Mouse (Mus musculus) neural tube, embryonic 10.5 days (tissue): Measurements from ENCODE around the gene Brca2.
A peak's percentile ranks its signal among the peaks of the same experiment; 100 is the strongest.

Experiments used
- DNase-seq: peaks from one replicate; pipeline ENCODE4 v3.0.0-alpha.2; 2017; ENCODE audit warnings: low spot score; ENCODE audit errors: extremely low spot score

Brca2 gene

DNA sequence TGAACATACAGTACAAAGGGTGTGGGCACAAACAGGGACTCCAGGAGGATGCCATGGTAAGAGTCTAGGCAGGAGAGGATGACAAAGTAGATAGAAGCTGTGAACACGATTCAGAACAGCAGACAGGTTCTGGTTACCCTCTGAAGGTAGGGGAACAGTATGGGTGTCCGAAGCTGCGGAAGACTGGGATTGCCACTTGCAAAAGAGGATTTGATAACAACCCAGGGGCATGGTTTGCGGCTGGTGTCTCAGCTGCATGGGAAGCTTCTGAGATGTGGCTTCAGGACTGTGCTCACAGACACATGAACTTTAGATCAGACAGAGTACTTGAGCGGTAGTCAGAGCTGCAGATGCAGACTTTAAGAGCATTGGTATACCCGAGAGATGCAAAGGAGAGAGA is 42.0 kb downstream of the Brca2 start:
- no peak for DNase-seq

- no peak for DNase-seq
Measured at GRCm38 (mm10) chr5:150566226-150566625, 43.8 kb downstream of the Brca2 start.

GRCm38 (mm10) chr5:150566971-150567370 is 44.5 kb downstream of the Brca2 start:
- DNase-seq: no peak

- DNase-seq: no peak
Measured at GRCm38 (mm10) chr5:150570496-150571219, 48.2 kb downstream of the Brca2 start.

GRCm38 (mm10) chr5:150574403-150574802 is 52.0 kb downstream of the Brca2 start:
- no peak for DNase-seq

DNA sequence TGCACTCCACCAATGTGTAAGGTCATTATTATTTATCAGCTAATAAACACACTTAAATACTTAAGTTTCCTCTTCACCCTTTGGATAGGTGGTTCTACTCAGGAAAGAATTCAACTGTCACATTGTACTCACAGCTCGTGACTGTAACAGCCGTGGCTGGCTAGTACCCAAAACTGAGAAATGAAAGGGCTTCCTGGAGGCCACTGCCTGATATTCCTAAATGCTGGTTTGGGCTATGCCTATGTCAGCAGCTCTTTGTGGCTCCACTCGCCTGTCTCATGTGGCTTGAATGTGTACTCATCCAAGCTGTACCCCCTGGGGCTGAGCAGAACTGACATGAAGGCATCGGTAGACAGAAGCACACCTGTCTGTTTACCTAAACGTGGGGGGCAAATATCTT is 52.5 kb downstream of the Brca2 start:
- DNase-seq: no peak

DNA sequence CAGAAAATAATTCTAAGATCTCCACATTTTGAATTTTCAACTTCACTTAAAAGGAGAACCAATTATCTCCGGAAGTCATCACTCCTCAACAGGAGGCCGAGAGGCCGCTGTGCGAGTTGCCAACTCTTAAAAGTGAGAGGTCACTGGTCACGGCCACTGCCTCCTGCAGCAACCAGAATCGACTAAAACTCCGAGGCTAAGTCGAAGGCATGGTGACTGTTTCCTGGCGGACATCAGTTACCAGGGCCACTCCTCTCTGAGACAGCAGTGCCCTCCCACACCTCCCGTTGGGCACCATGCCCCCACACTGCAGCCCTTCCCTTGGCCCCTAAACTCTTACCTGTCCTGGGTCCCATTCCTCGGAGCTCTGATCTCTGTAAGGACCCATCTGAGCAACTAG is 54.4 kb downstream of the Brca2 start:
- no peak for DNase-seq

DNA sequence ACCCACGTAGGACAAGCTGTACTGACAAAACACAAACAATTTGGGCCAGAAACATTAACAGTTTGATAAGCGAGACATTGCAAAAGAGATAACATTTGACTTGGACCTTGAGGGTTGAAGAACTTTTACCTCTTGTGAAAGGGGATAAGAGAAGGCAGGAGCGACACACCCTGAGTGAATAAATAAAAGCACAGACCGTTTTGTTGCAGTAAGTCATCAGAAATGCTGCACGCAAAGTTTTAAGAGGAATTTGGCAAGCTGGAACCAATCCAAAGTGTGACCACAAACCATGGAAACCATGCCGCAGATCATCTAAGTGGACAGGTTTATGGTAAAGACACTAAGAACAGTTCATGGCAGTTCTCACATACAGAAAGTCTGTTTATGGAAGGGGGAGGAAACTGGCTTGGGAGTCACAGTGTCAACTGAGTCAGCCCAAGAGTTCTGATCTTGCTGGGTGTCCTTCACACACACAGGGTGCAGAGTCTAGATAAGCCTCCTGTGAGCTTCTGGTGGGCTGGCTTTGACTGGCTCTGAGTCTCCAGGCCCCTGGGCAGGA is 56.3 kb downstream of the Brca2 start:
- no peak for DNase-seq

- no peak for DNase-seq
Measured at GRCm38 (mm10) chr5:150581180-150581579, 58.8 kb downstream of the Brca2 start.

GRCm38 (mm10) chr5:150583181-150583580 is 60.8 kb downstream of the Brca2 start:
- no peak for DNase-seq

DNA sequence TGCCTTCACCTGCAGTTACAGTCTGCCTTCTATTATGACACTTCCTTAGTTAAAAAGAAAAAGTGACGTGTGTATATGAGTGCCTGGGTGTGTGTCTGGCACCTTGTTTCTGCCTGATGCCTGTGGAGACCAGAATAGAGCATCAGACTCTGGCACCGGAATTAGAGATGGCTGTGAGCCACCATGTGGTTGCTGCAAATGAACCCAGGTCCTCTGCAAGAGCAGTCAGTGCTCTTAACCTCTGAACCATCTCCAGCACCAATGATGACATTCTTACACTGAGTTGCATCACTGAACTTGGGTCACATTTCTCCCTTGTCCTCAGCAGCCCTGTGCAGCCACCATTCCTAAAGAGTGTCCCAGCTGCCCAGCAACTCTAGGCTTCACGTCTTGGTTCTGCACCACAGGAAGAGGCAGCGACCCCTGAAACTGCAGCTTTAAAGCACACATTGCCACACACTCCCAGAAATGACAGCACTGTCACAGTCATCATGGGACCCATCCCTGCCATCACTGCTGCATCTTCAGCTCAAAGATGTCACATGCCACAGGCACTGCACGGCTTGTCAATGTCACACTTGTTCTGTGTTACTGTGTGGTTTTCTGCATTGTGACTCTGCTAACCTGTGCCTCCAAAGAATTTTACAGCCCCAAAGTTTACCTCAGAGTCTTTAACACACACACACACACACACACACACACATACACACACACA is 61.3 kb downstream of the Brca2 start:
- DNase-seq: no peak

GRCm38 (mm10) chr5:150584337-150584729 is 61.9 kb downstream of the Brca2 start:
- DNase-seq: no peak

DNA sequence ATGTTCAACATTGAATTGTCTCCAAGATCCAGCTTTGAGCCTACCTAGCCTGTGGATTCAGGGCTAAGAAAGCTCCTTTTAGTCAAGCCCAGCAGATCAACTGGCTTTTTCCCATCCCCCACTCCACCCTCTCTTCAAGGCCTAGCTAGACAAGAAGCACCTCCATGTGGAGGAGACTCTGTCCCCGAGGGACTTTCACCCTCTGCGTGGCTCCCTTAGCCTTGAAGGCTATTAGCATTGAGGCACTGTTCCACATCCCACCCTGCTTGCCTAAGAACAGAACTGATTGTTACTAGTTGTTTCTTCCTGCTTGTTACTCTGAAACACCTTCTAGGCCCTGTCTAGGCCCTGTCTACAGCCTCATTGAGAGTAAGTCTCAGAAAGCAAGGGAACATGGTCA is 67.5 kb downstream of the Brca2 start:
- DNase-seq: no peak

DNA sequence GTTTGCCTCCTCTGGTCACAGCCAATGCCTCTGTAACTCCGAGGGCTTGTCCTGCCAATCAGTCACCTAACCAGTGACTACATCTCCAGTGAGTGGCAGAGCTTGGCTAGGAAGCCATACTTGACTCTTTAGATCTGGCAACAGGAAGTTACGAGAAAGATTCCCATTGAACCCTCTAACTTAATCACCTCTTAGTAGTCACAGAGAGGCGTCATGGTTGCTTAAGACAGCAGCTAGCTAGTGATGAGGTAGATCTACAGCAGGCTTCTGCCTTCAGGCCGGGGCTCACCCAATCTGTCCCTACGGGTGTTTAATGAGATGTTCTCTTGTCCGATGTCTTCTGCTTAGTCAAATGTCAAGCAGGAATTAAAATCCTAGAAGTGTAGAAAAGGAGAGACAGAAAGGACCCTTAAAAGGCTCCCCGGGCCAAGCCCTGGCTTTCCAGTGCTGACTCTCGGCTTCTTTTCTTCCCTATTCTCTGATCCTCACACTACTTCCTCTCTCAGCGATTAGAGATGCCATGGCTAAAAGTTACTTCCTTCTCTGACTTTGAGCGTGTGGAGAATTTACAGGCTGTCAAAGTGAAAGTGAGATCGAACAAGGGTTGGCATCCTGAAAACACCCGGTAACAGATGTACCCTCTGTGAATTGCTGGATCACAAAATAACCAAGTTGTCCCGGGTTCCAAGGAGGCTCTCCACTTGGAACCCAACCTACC is 69.9 kb downstream of the Brca2 start:
- DNase-seq: no peak

DNA sequence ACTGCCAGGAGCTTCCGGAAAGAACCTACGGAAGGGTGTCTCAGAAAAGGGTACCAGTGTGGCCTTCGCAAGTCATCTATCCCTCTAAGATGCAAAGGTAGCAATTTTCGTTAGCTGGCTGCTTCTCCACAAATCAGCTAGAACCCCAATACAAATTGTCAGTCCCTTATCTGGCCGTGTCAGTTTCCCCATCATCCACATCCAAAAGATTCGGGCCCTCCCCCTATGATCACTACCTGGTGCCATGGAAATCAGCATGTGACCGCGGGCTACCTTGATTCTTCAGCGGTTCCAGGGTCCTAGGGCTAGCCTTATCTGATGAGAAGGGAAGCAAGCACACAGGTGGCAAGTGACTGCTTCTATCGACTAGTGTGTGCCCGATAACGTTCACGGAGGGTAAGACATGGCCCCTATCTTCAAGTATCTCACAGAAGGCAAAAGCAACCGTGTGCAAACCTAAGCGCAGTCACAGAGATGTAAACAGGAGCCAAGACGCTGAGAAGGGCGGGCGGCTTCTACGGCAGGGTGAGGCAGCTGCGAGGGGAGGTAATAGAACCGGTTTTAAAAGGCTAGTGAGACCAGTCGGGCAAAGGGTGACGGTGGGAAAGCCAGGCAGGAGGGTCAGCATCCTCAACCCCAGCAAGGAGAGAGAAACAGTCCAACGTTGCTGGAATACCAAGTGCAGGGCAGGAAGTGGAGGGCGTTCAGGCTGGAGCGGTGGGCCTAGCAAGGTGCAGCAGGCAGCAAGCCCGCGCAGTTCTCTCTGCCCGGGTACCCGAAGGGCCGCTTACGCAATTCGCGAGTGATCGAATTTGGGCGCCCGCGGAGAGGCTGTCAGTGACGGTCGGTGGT is 70.7 kb downstream of the Brca2 start:
- peak; percentile 46 for DNase-seq

DNA sequence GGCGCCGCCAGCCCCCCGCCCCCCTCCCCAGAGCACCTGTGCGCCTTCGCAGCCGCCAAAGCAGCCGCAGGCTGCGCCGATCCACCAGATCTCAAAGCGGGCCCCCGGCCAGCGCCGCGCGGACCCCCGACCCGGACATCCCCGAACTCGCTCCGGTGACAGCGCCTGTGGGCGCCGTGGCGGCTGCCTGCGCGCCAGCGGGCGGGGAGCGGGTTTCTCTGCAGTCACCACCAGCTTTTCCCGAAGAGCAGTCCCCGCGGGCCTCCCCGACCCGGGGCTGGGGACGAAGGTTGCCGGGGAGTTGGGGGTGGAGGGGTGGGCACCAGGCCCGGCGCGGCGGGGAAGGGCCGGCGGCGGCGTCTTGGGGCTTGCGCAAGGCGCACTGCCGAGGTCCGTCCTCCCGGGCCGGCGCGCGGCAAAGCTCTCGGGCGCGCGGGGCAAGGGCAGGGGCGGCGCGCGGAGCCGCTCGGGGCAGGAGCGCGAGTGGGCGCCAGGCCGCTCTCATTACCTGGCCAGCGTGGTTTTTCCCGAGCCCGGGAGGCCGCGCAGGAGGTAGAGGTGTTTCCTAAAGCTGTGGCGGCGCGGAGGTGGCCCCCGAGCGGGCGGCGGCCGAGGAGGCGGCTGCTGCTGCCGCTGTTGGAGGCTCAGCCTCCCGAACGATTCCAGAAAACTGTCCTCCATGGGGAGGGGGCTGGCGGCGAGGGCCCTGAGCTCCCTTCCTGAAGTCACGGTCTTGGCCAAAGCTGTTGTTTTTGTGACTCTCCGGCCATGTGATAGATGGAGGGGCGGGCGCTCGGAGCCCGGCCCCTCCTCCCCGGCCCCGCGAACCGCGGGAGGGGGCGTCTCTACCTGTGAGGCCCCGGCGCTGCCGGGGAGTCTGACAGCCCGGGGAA is 71.6 kb downstream of the Brca2 start:
- DNase-seq: peak; percentile 63

DNA sequence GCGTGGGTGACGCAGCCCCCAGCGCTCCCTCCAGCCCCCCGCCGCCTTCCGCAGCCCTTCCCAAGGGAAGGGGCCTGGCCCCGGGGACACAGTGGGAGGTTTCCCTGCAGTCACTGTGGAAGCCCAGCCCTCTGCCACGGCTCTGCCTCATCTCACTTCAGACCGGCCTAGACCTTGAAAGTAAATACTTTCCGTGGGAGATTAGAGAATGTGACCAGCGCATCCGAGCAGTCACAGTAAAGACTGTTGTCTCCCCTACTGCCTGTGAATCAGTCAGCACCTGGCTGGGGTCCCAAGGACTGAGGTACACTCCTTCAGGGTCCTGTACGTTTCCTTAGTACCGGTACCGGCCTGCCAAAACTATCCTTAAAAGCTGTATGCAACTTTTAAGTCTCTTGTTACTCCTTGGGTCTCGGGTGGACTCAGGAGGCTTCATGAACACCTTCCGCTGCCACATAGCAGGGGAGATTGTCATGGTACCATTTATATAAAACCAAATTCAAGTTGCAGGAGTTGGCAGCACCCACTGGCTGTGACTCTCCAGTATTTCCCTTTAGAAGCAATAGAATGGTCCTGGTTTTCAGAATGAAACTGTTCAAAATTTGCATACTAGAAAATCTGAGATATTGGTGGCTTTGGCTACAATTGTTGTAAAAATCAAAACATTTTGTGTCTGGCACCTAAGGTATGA is 72.4 kb downstream of the Brca2 start:
- DNase-seq: no peak

GRCm38 (mm10) chr5:150595366-150596016 is 73.1 kb downstream of the Brca2 start:
- no peak for DNase-seq

DNA sequence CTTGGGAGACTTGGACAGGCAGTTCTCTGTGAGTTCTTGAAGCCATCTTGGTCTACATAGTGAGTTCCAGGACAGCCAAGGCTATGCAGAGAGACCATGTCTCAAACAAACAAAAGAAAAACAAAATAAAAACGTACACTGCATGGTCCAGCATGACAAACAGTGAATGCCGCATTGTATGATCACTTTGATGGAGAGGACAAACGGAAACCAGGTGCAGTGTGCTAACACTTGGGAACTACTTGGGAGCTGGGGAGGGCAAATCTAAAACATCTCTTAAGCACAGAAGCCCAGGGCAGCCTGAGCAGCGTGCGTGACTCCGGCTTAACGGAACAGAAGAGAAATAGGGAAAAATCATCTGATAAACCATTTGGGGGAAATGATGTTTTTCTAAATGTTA is 74.7 kb downstream of the Brca2 start, which contains the start of gene N4bp2l1:
N4bp2l1 (minus strand) TSS at position 101 of the 400 bp plus-strand sequence.
- DNase-seq: no peak
